Mouse (Mus musculus): ENCODE measurements around the gene Olfr49. TPM values are rescaled to one million over a fixed set of nuclear protein-coding genes. Genes with fewer than 3 reads are reported as not detected.

The Olfr49 gene
- polyA plus RNA-seq, 1 experiment from 2014 or later: 0.14 TPM

DNA sequence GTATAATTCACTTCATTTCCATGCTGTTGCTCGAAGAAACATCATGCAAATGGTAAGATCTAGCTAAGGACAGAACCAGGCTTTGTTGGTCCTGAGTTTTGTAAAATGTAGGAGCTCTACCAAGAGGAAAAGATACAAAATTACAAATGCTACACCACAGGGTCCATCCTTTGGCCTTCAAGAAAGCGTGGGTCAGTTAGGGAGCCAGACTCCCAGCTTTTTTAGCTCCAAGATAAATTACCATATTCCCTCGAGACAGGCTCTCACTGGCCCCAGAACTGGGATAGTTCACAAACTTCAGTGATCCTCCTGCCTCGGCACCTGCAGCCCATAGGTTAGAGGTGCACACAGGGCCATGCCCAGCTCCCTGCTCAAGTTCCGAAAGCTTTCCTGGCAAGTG lies 39.7 kb upstream of the Olfr49 start:
- Histone ChIP-seq H3K9ac (ENCODE audit: low read depth, low read length) (no peak overlapping the region), H3K36me3 (ENCODE audit: control insufficient read depth, insufficient read depth) (no peaks in the 10 kb centered on the region), H3K4me2 (replicated peaks; ENCODE audit: low read depth) (no peak overlapping the region), H3K4me3 (ENCODE audit: low read depth, low read length) (no peak overlapping the region), H3K27me3 (replicated peaks; ENCODE audit: control insufficient read depth, insufficient read depth, low read length) (no peaks in the 10 kb centered on the region), H3K9me3 (ENCODE audit: control insufficient read depth) (no peaks in the 10 kb centered on the region), H3K4me1 (replicated peaks; ENCODE audit: control insufficient read depth, insufficient read depth, low read length) (no peaks in the 10 kb centered on the region), H3K27ac (ENCODE audit: low read depth, low read length) (no peak overlapping the region)
- 71% methylated on average over 5 of the region's 5 CpGs for WGBS
- no peak for TF ChIP-seq CTCF (IDR thresholded peaks at IDR 0.05; ENCODE audit: low read depth)
- no peak for ATAC-seq

DNA sequence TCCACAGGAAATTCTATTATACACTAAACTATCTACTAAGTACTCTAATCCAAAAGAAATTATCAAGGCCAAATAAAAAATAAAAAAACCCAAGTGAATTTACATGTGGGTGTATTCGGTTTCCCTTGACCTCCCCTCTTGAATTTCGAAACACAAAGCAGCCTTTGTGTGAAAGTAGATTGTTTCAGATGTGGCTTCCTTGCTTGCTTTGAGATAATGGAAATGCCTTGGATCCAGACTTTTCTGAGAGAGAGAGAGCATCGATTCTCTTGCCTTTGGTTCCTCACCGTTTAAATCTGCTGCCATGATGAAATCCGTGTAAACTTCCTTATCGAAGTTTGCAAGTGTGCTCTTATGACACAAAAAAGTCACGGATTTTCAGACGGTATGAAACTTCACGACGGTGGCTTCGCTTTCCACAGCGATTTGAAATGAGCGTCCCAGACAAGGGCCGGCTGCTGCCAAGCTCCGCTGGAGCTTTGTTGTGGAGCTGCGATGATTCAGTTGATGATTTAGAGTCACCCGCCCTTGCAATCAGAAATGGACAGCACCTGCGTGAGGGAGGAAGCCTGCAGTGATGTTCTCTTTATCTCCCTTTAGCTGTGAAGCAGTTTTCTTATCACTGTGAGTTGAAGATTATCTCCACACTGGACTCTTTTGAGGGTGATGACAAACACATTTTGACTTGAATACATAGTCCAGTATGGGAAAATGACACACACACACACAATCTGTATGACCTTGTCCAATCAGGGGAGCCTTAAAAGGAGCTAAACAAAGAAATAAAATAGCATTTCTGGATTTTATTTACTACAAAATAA lies 37.0 kb upstream of the Olfr49 start:
- ATAC-seq: no peak
- H3K27ac ChIP-seq (ENCODE audit: low read depth, low read length): no peak overlapping the region
- H3K9me3 ChIP-seq (ENCODE audit: control insufficient read depth): no peaks in the 10 kb centered on the region
- no peak overlapping the region for H3K4me3 ChIP-seq (ENCODE audit: low read depth, low read length)
- H3K4me2 ChIP-seq (replicated peaks; ENCODE audit: low read depth): no peak overlapping the region
- H3K4me1 ChIP-seq (replicated peaks; ENCODE audit: control insufficient read depth, insufficient read depth, low read length): no peaks in the 10 kb centered on the region
- 72% methylated on average over 18 of the region's 18 CpGs for WGBS
- no peaks in the 10 kb centered on the region for H3K27me3 ChIP-seq (replicated peaks; ENCODE audit: control insufficient read depth, insufficient read depth, low read length)
- no peak for TF ChIP-seq CTCF (IDR thresholded peaks at IDR 0.05; ENCODE audit: low read depth)
- no peak overlapping the region for H3K9ac ChIP-seq (ENCODE audit: low read depth, low read length)
- H3K36me3 ChIP-seq (ENCODE audit: control insufficient read depth, insufficient read depth): no peaks in the 10 kb centered on the region

DNA sequence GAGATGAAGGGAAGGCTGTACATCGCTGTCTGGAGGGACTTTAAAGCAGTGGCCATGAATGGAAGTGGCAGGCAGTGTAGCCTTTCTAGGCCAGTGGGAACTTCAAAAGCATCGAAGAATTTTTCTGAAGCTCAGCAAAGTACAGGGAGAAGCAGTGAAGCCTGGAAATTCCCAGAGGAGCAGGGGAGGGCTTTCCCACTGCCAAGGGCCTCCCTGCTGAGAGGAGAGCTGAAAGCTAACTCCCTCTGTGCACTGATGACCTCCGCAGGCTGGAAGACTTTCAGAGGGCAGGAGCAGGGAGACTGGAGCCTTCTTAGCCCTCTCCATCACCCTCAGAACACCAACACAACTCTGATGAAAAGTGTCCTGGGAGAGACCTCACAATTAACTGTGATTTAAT lies 27.0 kb upstream of the Olfr49 start:
- Histone ChIP-seq H3K27me3 (replicated peaks; ENCODE audit: control insufficient read depth, insufficient read depth, low read length) (no peaks in the 10 kb centered on the region), H3K27ac (ENCODE audit: low read depth, low read length) (no peak overlapping the region), H3K9me3 (ENCODE audit: control insufficient read depth) (no peaks in the 10 kb centered on the region), H3K4me3 (ENCODE audit: low read depth, low read length) (no peak overlapping the region), H3K4me2 (replicated peaks; ENCODE audit: low read depth) (no peak overlapping the region), H3K4me1 (replicated peaks; ENCODE audit: control insufficient read depth, insufficient read depth, low read length) (no peaks in the 10 kb centered on the region), H3K36me3 (ENCODE audit: control insufficient read depth, insufficient read depth) (no peaks in the 10 kb centered on the region), H3K9ac (ENCODE audit: low read depth, low read length) (no peak overlapping the region)
- no peak for ATAC-seq
- WGBS: 46% methylated on average over 3 of the region's 3 CpGs
- TF ChIP-seq CTCF (IDR thresholded peaks at IDR 0.05; ENCODE audit: low read depth): no peak

DNA sequence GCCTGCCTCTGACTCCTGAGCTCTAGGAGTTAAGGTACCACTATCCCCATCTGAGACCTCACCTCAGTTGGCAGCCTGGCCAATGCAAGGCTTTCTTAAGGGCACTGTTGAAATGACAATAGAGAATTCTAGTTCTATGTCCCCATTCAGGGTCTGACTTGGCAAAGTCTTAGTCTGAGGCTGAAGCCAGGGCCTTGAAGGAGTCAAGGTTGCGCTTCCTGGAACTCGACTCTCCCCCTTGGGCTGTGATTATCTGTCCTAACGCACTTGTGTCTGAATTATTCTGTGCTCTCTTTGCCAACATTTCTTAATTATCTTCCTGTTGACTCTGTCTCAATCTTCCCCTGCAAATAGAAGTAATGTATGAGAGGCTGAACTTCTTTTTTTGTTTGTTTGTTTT lies 15.9 kb upstream of the Olfr49 start:
- Histone ChIP-seq H3K27ac (ENCODE audit: low read depth, low read length) (no peak overlapping the region), H3K9me3 (ENCODE audit: control insufficient read depth) (no peaks in the 10 kb centered on the region), H3K4me1 (replicated peaks; ENCODE audit: control insufficient read depth, insufficient read depth, low read length) (no peaks in the 10 kb centered on the region), H3K4me3 (ENCODE audit: low read depth, low read length) (no peak overlapping the region), H3K9ac (ENCODE audit: low read depth, low read length) (no peak overlapping the region), H3K36me3 (ENCODE audit: control insufficient read depth, insufficient read depth) (no peaks in the 10 kb centered on the region), H3K27me3 (replicated peaks; ENCODE audit: control insufficient read depth, insufficient read depth, low read length) (no peaks in the 10 kb centered on the region), H3K4me2 (replicated peaks; ENCODE audit: low read depth) (no peak overlapping the region)
- no peak for ATAC-seq
- WGBS: 91% methylated on average over 3 of the region's 3 CpGs
- no peak for TF ChIP-seq CTCF (IDR thresholded peaks at IDR 0.05; ENCODE audit: low read depth)

DNA sequence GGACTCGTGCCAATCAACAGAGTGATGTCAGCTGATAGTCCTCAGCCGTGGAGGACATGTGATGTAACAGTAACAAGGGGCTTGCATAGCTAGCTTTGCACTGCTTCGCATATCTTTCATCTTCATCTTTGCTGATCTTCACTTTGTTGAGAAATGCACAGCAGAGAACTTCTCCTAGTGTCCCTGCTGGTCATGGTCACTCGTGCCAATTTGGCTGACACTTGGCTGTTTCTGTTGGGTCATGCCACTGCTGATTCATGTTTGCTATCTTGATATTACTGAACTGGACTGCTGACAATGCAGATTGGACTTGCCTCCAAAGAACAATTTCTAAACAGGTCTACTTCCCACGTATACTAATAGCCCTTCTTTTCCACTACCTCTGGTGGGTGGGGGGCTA lies 15.4 kb upstream of the Olfr49 start:
- Histone ChIP-seq H3K4me1 (replicated peaks; ENCODE audit: control insufficient read depth, insufficient read depth, low read length) (no peaks in the 10 kb centered on the region), H3K9ac (ENCODE audit: low read depth, low read length) (no peak overlapping the region), H3K27me3 (replicated peaks; ENCODE audit: control insufficient read depth, insufficient read depth, low read length) (no peaks in the 10 kb centered on the region), H3K4me3 (ENCODE audit: low read depth, low read length) (no peak overlapping the region), H3K27ac (ENCODE audit: low read depth, low read length) (no peak overlapping the region), H3K4me2 (replicated peaks; ENCODE audit: low read depth) (no peak overlapping the region), H3K36me3 (ENCODE audit: control insufficient read depth, insufficient read depth) (no peaks in the 10 kb centered on the region), H3K9me3 (ENCODE audit: control insufficient read depth) (no peaks in the 10 kb centered on the region)
- WGBS: 70% methylated on average over 5 of the region's 5 CpGs
- TF ChIP-seq CTCF (IDR thresholded peaks at IDR 0.05; ENCODE audit: low read depth): no peak
- no peak for ATAC-seq

DNA sequence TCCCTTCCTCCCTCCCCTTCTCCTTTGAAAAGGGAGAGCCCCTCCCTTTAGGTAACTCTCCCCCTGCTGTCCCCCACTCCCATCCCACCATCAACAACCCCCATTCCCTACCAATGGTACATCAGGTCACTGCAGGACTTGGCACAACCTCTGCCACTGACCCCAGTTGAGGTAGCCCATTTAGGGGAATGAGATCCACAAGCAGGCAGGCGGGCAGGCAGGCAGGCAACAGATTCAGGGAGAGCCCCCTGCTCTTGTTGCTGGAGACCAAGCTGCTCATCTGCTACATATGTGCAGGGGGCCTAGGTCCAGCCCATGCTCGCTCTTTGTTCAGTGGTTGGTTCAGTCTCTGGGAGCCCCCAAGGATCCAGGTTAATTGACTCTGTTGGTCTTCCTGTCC lies 8.3 kb downstream of the Olfr49 start:
- WGBS: 90% methylated on average over 2 of the region's 2 CpGs
- Histone ChIP-seq H3K27me3 (replicated peaks; ENCODE audit: control insufficient read depth, insufficient read depth, low read length) (no peaks in the 10 kb centered on the region), H3K4me2 (replicated peaks; ENCODE audit: low read depth) (no peak overlapping the region), H3K9me3 (ENCODE audit: control insufficient read depth) (no peaks in the 10 kb centered on the region), H3K9ac (ENCODE audit: low read depth, low read length) (no peak overlapping the region), H3K4me3 (ENCODE audit: low read depth, low read length) (no peak overlapping the region), H3K36me3 (ENCODE audit: control insufficient read depth, insufficient read depth) (no peaks in the 10 kb centered on the region), H3K4me1 (replicated peaks; ENCODE audit: control insufficient read depth, insufficient read depth, low read length) (no peaks in the 10 kb centered on the region), H3K27ac (ENCODE audit: low read depth, low read length) (no peak overlapping the region)
- TF ChIP-seq CTCF (IDR thresholded peaks at IDR 0.05; ENCODE audit: low read depth): no peak
- ATAC-seq: no peak

Measured in intestine, postnatal 0 days (tissue).